Comparison of ENCODE assay signal across 10 mouse cellular contexts in genomic region chr2:74661685-74662084, GRCm38 (mm10). TPM values are rescaled to one million over a fixed set of nuclear protein-coding genes. Genes with fewer than 3 reads are reported as not detected.
A peak's percentile ranks its signal among the peaks of the same experiment; 100 is the strongest.
DNase-seq lines count a peak whose midpoint lies in the region; ATAC-seq and TF ChIP-seq lines count a peak whose summit lies in the region.
"Had no signal": no experiment of that assay in that cellular context is flagged by ENCODE, and none has a peak within 500 bp of the region (broad histone marks: within the 10 kb centered on the region; RNA-seq: fewer than 3 reads in every experiment).

No protein-coding gene starts in this region.

- no peaks in the 10 kb centered on the region for H3K79me2 ChIP-seq in C2C12 (ENCODE audit: control insufficient read depth, insufficient read depth)

- peak; percentile 78 for DNase-seq in heart, embryonic 10.5 days (ENCODE audit: low spot score)
- no peak for DNase-seq in heart, adult 9 months (ENCODE audit: low spot score in 2 of 2)
- DNase-seq in hindbrain, embryonic 14.5 days (ENCODE audit: low spot score) = peak; percentile 84
- peak; percentile 62 for DNase-seq in thymus, postnatal 4 days
- no peak for DNase-seq in adrenal gland, adult 8-10 months

- H3K4me3 ChIP-seq in heart, embryonic 10.5 days = peak overlapping the region; percentile 43
- H3K4me3 ChIP-seq in C2C12 (ENCODE audit: insufficient read depth, poor library complexity, severe bottlenecking) = no peak overlapping the region
- no peak overlapping the region for H3K4me3 ChIP-seq in embryonic facial prominence, embryonic 12.5 days
- no peak overlapping the region for H3K4me3 ChIP-seq in hindbrain, embryonic 14.5 days (replicated peaks; ENCODE audit: low read length)

- H3K4me2 ChIP-seq in embryonic facial prominence, embryonic 12.5 days (replicated peaks) = peak overlapping the region; percentile 24
- peak overlapping the region; percentile 41 for H3K4me2 ChIP-seq in hindbrain, embryonic 14.5 days (replicated peaks)

- no peaks in the 10 kb centered on the region for H3K36me3 ChIP-seq in heart, embryonic 10.5 days
- no peaks in the 10 kb centered on the region for H3K36me3 ChIP-seq in C2C12 (ENCODE audit: control insufficient read depth, insufficient read depth)
- no peaks in the 10 kb centered on the region for H3K36me3 ChIP-seq in embryonic facial prominence, embryonic 12.5 days
- no peaks in the 10 kb centered on the region for H3K36me3 ChIP-seq in hindbrain, embryonic 14.5 days (replicated peaks; ENCODE audit: control insufficient read depth, insufficient read depth)

- H3K4me1 ChIP-seq in heart, embryonic 10.5 days = peaks cover 14% of the 10 kb centered on the region
- H3K4me1 ChIP-seq in embryonic facial prominence, embryonic 12.5 days = no peaks in the 10 kb centered on the region
- no peaks in the 10 kb centered on the region; the same call in 1 of the 2 replicates for H3K4me1 ChIP-seq in hindbrain, embryonic 14.5 days (replicated peaks; ENCODE audit: control insufficient read depth, insufficient read depth, low read length)

- no peak overlapping the region for H3K27ac ChIP-seq in heart, embryonic 10.5 days
- H3K27ac ChIP-seq in embryonic facial prominence, embryonic 12.5 days = no peak overlapping the region
- no peak overlapping the region for H3K27ac ChIP-seq in hindbrain, embryonic 14.5 days

- no peaks in the 10 kb centered on the region for H3K79me3 ChIP-seq in C2C12 (ENCODE audit: low read depth)

- no peak overlapping the region for H3ac ChIP-seq in C2C12 (ENCODE audit: control insufficient read depth, insufficient read length, low read depth)

- peaks cover 100% of the 10 kb centered on the region for H3K27me3 ChIP-seq in heart, embryonic 10.5 days (ENCODE audit: insufficient read depth, poor library complexity, severe bottlenecking)
- H3K27me3 ChIP-seq in C2C12 (ENCODE audit: control insufficient read depth, insufficient read depth, insufficient read length) = peaks cover 51% of the 10 kb centered on the region
- H3K27me3 ChIP-seq in embryonic facial prominence, embryonic 12.5 days = peaks cover 79% of the 10 kb centered on the region
- peaks cover 94% of the 10 kb centered on the region for H3K27me3 ChIP-seq in hindbrain, embryonic 14.5 days (ENCODE audit: control insufficient read depth, insufficient read depth, low read length)

- WGBS in heart, embryonic 10.5 days = under 1% methylated on average over 14 of the region's 14 CpGs
- 2% methylated on average over 14 of the region's 14 CpGs for WGBS in embryonic facial prominence, embryonic 12.5 days
- 1% methylated on average over 14 of the region's 14 CpGs for WGBS in hindbrain, embryonic 14.5 days

- H3K9ac ChIP-seq in embryonic facial prominence, embryonic 12.5 days = no peak overlapping the region
- H3K9ac ChIP-seq in hindbrain, embryonic 14.5 days = no peak overlapping the region

- ATAC-seq in embryonic facial prominence, embryonic 12.5 days (ENCODE audit: insufficient number of reproducible peaks, insufficient read depth, low FRiP score, low TSS enrichment) = no peak
- peak; percentile 59 for ATAC-seq in hindbrain, embryonic 14.5 days (ENCODE audit: low FRiP score)
- ATAC-seq in megakaryocyte progenitor cell, adult 5-6 weeks (replicated peaks; ENCODE audit: poor library complexity) = 0 out of 2 replicates have a peak, but pooled peaks have one; percentile 35

- peak; percentile 3 for TF ChIP-seq CTCF in C2C12 (IDR thresholded peaks at IDR 0.05; ENCODE audit: control insufficient read depth, insufficient read depth, insufficient read length)

- no peaks in the 10 kb centered on the region for H3K9me3 ChIP-seq in heart, embryonic 10.5 days
- no peaks in the 10 kb centered on the region for H3K9me3 ChIP-seq in embryonic facial prominence, embryonic 12.5 days
- H3K9me3 ChIP-seq in hindbrain, embryonic 14.5 days (ENCODE audit: control insufficient read depth, low read length) = no peaks in the 10 kb centered on the region

TF ChIP-seq in C2C12, 6 proteins besides CTCF, POLR2A, EP300 and RAD21:
- no peak for TF ChIP-seq MYOG (IDR thresholded peaks at IDR 0.05; ENCODE audit: control insufficient read depth, extremely low read depth, insufficient read length)
- TF ChIP-seq CEBPB (IDR thresholded peaks at IDR 0.05; ENCODE audit: low read depth) = no peak

RNA-seq across cellular contexts. Expression of gene Evx2, which starts 2.3 kb away (rescaled TPM):
- polyA plus RNA-seq in heart, embryonic 10.5 days (2016; fragmentation: Nextera tagmentation; extraction: Ambion mirVana) = not detected in 2 replicates
- not detected for polyA plus RNA-seq in C2C12 (2012; fragmentation: generic; extraction: Trizol)
- 0.06 TPM in 1 of 2 replicates, not detected in the other for polyA plus RNA-seq in embryonic facial prominence, embryonic 12.5 days (2016; fragmentation: Nextera tagmentation; extraction: Ambion mirVana)
- polyA plus RNA-seq in hindbrain, embryonic 14.5 days (2014; fragmentation: Nextera tagmentation; extraction: Ambion mirVana) = 1.3 and 1.4 TPM in 2 replicates
- not detected in 2 replicates for total RNA-seq in megakaryocyte progenitor cell, adult 5-6 weeks (2015)
- total RNA-seq in megakaryocyte progenitor cell, adult 5-6 weeks (2017) = not detected in 2 replicates
- total RNA-seq in adrenal gland, adult 8-10 months (2022) = not detected
- total RNA-seq: heart, adult 18-20 months; neutrophil, adult 5-6 weeks had no signal

RNA-seq across cellular contexts. Expression of gene Hoxd13, which starts 6.4 kb away (rescaled TPM):
- 0.40 TPM in 1 of 2 replicates, not detected in the other for polyA plus RNA-seq in heart, embryonic 10.5 days (2016; fragmentation: Nextera tagmentation; extraction: Ambion mirVana)
- not detected for polyA plus RNA-seq in C2C12 (2012; fragmentation: generic; extraction: Trizol)
- not detected in 2 replicates for polyA plus RNA-seq in embryonic facial prominence, embryonic 12.5 days (2016; fragmentation: Nextera tagmentation; extraction: Ambion mirVana)
- polyA plus RNA-seq in hindbrain, embryonic 14.5 days (2014; fragmentation: Nextera tagmentation; extraction: Ambion mirVana) = 0.08 TPM in 1 of 2 replicates, not detected in the other
- total RNA-seq in megakaryocyte progenitor cell, adult 5-6 weeks (2015) = not detected in 2 replicates
- total RNA-seq in megakaryocyte progenitor cell, adult 5-6 weeks (2017) = not detected in 2 replicates
- not detected for total RNA-seq in adrenal gland, adult 8-10 months (2022)
- total RNA-seq: heart, adult 18-20 months; neutrophil, adult 5-6 weeks had no signal

RNA-seq across cellular contexts. Expression of gene Hoxd12, which starts 13.1 kb away (rescaled TPM):
- polyA plus RNA-seq in heart, embryonic 10.5 days (2016; fragmentation: Nextera tagmentation; extraction: Ambion mirVana) = 1.1 TPM in 1 of 2 replicates, not detected in the other
- not detected for polyA plus RNA-seq in C2C12 (2012; fragmentation: generic; extraction: Trizol)
- 0.11 TPM in 1 of 2 replicates, not detected in the other for polyA plus RNA-seq in embryonic facial prominence, embryonic 12.5 days (2016; fragmentation: Nextera tagmentation; extraction: Ambion mirVana)
- not detected in 2 replicates for polyA plus RNA-seq in hindbrain, embryonic 14.5 days (2014; fragmentation: Nextera tagmentation; extraction: Ambion mirVana)
- not detected in 2 replicates for total RNA-seq in megakaryocyte progenitor cell, adult 5-6 weeks (2015)
- not detected in 2 replicates for total RNA-seq in megakaryocyte progenitor cell, adult 5-6 weeks (2017)
- total RNA-seq in adrenal gland, adult 8-10 months (2022) = not detected
- total RNA-seq: heart, adult 18-20 months; neutrophil, adult 5-6 weeks had no signal

RNA-seq across cellular contexts. Expression of gene Hoxd11, which starts 17.7 kb away (rescaled TPM):
- polyA plus RNA-seq in heart, embryonic 10.5 days (2016; fragmentation: Nextera tagmentation; extraction: Ambion mirVana) = 0.07 and 2.1 TPM in 2 replicates
- polyA plus RNA-seq in C2C12 (2012; fragmentation: generic; extraction: Trizol) = not detected
- polyA plus RNA-seq in embryonic facial prominence, embryonic 12.5 days (2016; fragmentation: Nextera tagmentation; extraction: Ambion mirVana) = not detected in 2 replicates
- polyA plus RNA-seq in hindbrain, embryonic 14.5 days (2014; fragmentation: Nextera tagmentation; extraction: Ambion mirVana) = not detected in 2 replicates
- total RNA-seq in megakaryocyte progenitor cell, adult 5-6 weeks (2015) = not detected in 2 replicates
- total RNA-seq in megakaryocyte progenitor cell, adult 5-6 weeks (2017) = not detected in 2 replicates
- not detected for total RNA-seq in adrenal gland, adult 8-10 months (2022)
- total RNA-seq: heart, adult 18-20 months; neutrophil, adult 5-6 weeks had no signal

RNA-seq across cellular contexts. Expression of gene Hoxd10, which starts 30.0 kb away (rescaled TPM):
- 2.3 TPM in 1 of 2 replicates, not detected in the other for polyA plus RNA-seq in heart, embryonic 10.5 days (2016; fragmentation: Nextera tagmentation; extraction: Ambion mirVana)
- polyA plus RNA-seq in C2C12 (2012; fragmentation: generic; extraction: Trizol) = not detected
- not detected in 2 replicates for polyA plus RNA-seq in embryonic facial prominence, embryonic 12.5 days (2016; fragmentation: Nextera tagmentation; extraction: Ambion mirVana)
- not detected in 2 replicates for polyA plus RNA-seq in hindbrain, embryonic 14.5 days (2014; fragmentation: Nextera tagmentation; extraction: Ambion mirVana)
- not detected in 2 replicates for total RNA-seq in megakaryocyte progenitor cell, adult 5-6 weeks (2015)
- total RNA-seq in megakaryocyte progenitor cell, adult 5-6 weeks (2017) = not detected in 2 replicates
- total RNA-seq in adrenal gland, adult 8-10 months (2022) = not detected
- total RNA-seq: heart, adult 18-20 months; neutrophil, adult 5-6 weeks had no signal

Comparison
In these comparisons a context has a peak if more than half of its experiments do, and no peak if none do; other contexts are left out.
1. DNase-seq: peak in heart, embryonic 10.5 days (single experiment), hindbrain, embryonic 14.5 days (single experiment) and thymus, postnatal 4 days (single experiment); none in heart, adult 9 months (0 of 2) and adrenal gland, adult 8-10 months (single experiment).